Mouse (Mus musculus): ENCODE data around the gene Tspan13. TPM values are rescaled to one million over a fixed set of nuclear protein-coding genes. Genes with fewer than 3 reads are reported as not detected.

The Tspan13 gene
- total RNA-seq, 2 experiments from 2014 or later = 261 to 264 TPM

DNA sequence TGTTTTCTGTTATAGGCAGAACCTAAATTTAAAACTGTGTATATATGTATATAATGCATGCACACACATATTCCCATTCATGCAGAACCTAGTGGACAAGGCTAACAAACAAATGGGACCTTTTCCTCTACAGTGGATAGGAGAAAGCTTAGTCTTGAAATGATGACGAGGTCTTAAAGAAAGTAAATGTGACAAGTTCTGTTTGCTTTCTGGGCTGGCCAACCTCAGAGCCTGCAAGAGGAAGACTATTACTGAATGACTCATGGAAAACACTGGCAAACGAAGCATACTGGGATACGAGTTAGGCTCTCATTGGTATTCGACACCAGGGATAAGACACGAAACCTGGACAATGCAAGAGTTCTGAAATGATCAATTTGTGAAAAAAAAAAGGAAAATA lies 57.6 kb downstream of the Tspan13 start:
- no peak for TF ChIP-seq CTCF (conservative IDR thresholded peaks at IDR 0.05)
- no peak overlapping the region for H3K4me3 ChIP-seq
- no peak overlapping the region for H3K27ac ChIP-seq
- no peak for DNase-seq (ENCODE audit: low spot score in 2 of 2)

DNA sequence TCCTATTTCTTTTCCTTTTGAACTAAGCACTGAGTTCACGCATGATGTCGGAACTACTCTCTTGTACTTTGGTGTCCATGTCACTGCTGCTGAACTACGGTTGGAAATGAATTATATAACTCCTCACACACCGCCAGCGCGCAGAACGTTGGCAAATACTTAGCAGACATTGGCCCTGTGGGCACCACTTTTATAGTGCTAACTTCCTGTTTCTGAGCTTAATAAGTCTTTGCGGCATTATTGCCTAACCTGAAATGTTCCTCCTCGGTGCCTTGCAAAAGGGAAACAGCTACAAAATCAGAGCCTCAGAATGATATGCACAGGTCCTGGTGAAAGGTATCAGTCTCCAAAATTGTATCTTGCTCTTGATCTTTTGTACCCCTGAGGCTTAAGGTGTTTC lies 58.8 kb downstream of the Tspan13 start:
- Histone ChIP-seq H3K27ac (no peak overlapping the region), H3K4me3 (no peak overlapping the region)
- no peak for DNase-seq (ENCODE audit: low spot score in 2 of 2)
- no peak for TF ChIP-seq CTCF (conservative IDR thresholded peaks at IDR 0.05)

- DNase-seq (ENCODE audit: low spot score in 2 of 2) = no peak
- Histone ChIP-seq H3K27ac (no peak overlapping the region), H3K4me3 (no peak overlapping the region)
- TF ChIP-seq CTCF (conservative IDR thresholded peaks at IDR 0.05) = no peak
These were observed 60.5 kb downstream of the Tspan13 start for GRCm38 (mm10) chr12:35981732-35982360.

DNA sequence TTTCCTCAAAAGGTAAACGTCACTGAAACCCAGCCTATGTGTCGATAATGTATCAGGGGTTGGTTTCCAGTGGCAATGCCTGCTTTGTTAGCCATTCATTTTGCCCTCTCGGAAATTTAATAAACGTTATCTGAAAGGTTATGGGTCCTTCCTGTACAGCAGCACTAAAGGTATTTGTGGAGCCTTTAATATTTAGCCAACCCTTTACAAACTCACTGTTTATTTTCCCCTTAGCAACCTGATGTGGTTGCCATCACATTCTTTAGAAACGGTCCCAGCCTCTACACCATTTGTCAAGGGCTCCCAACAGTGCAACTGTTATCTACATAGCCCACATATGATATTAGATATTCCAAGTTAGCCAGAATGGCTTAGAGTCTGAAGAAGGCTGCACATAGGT lies 62.7 kb downstream of the Tspan13 start:
- no peak for TF ChIP-seq CTCF (conservative IDR thresholded peaks at IDR 0.05)
- H3K27ac ChIP-seq = no peak overlapping the region
- DNase-seq (ENCODE audit: low spot score in 2 of 2) = no peak
- H3K4me3 ChIP-seq = no peak overlapping the region

DNA sequence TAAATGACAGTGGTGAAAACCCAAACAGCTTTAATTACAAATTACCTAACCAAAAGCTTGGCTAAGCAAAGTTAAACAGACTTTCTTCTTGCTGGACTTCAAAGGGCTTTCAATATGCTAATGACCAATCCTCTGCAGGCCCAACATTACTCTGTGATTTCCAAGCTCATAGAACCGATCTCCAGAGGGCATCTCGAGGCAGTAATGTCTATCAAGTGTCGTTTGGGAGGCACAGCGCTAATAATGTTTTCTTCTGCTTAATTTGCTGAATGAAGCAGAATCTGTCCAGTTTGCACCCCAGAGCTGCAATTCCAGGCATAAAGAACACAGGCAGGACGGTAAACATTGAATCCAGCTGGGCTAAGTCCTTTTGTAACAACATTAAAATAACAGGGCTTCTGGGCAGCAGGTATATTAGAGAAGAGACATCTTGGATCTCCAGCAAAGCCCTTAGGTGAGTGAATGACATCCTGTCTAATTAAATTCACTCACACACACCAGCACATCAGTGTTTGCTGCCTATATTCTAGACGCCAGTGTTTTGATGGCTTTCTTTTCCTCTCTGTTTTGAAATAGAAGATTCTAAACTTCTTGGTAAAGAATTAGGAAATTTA lies 64.6 kb downstream of the Tspan13 start:
- no peak for DNase-seq (ENCODE audit: low spot score in 2 of 2)
- H3K27ac ChIP-seq = no peak overlapping the region
- no peak for TF ChIP-seq CTCF (conservative IDR thresholded peaks at IDR 0.05)
- H3K4me3 ChIP-seq = no peak overlapping the region

GRCm38 (mm10) chr12:35975898-35976297 lies 66.4 kb downstream of the Tspan13 start:
- H3K27ac ChIP-seq = no peak overlapping the region
- no peak for DNase-seq (ENCODE audit: low spot score in 2 of 2)
- no peak overlapping the region for H3K4me3 ChIP-seq
- no peak for TF ChIP-seq CTCF (conservative IDR thresholded peaks at IDR 0.05)

DNA sequence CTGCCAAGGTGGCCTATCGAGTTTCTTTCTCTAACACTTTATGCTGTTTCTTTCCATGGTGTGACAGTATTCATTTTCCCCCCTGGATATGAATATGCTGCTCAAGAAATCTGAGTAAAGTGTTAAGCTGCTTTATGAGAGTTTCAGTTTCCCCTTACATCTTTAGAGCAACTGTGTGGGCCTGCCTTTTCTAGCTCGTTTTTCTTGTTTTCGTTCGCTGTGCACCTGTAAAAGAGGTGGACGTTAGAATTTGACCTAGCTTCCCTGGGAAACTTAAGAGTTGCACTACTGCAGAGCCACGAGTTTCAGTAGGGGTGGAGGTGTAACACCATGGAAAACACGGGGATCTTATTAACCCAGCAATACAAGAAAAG lies 75.5 kb downstream of the Tspan13 start:
- no peak for DNase-seq (ENCODE audit: low spot score in 2 of 2)
- no peak for TF ChIP-seq CTCF (conservative IDR thresholded peaks at IDR 0.05)
- no peak overlapping the region for H3K27ac ChIP-seq
- no peak overlapping the region for H3K4me3 ChIP-seq

- H3K27ac ChIP-seq = no peak overlapping the region
- no peak for DNase-seq (ENCODE audit: low spot score in 2 of 2)
- no peak overlapping the region for H3K4me3 ChIP-seq
- no peak for TF ChIP-seq CTCF (conservative IDR thresholded peaks at IDR 0.05)
These were observed 76.1 kb downstream of the Tspan13 start for GRCm38 (mm10) chr12:35966098-35966767.

Other genes with a start within 250 kb of the Tspan13 start
- gene Agr3, start 116.9 kb downstream of the Tspan13 start, total RNA-seq (2021) = not detected
- gene Agr2, start 49.6 kb downstream of the Tspan13 start, total RNA-seq (2021) = not detected
- gene Ankmy2, start 114.6 kb upstream of the Tspan13 start, total RNA-seq (2021) = 10 to 100 TPM; 55.5 to 60.2 TPM
- gene Bzw2, start 115.6 kb upstream of the Tspan13 start, total RNA-seq (2021) = 10 to 100 TPM; 57.4 to 62.5 TPM
- gene Lrrc72, start 210.9 kb upstream of the Tspan13 start, total RNA-seq (2021) = not detected